Mouse (Mus musculus) kidney, postnatal 0 days (tissue): ENCODE results near the gene Ckm. TPM values are rescaled to one million over a fixed set of nuclear protein-coding genes. Genes with fewer than 3 reads are reported as not detected.

Source experiments
- ATAC-seq: fragments of 200-750 bp; cut with Nextera tagmentation; replicated peaks from 2 replicates; pipeline ENCODE4 v1.8.0; 2017; ENCODE audit warnings: low read depth, moderate number of reproducible peaks, moderate TSS enrichment, moderate library complexity; ENCODE audit not compliant: low FRiP score
- DNase-seq: peaks from one replicate; pipeline ENCODE4 v3.0.0-alpha.2; 2016; ENCODE audit warnings: low spot score
- H3K27ac ChIP-seq: fragments of 300-500 bp; sonication (generic); 2 replicates; pipeline ENCODE4 v1.5.1; 2014; ENCODE audit warnings: mild to moderate bottlenecking
- H3K27me3 ChIP-seq: fragments of 300-500 bp; sonication (generic); 2 replicates; pipeline ENCODE4 v1.6.1; 2014; ENCODE audit warnings: low read length, mixed read lengths; ENCODE audit not compliant: insufficient read depth
- H3K36me3 ChIP-seq: fragments of 300-500 bp; sonication (generic); 2 replicates; pipeline ENCODE4 v1.6.1; 2014; ENCODE audit warnings: low read length, mixed read lengths; ENCODE audit not compliant: insufficient read depth
- H3K4me1 ChIP-seq: fragments of 300-500 bp; sonication (generic); replicated peaks from 2 replicates; pipeline ENCODE4 v1.6.1; 2014; ENCODE audit warnings: antibody characterized with exemption, low read length, mixed read lengths; ENCODE audit not compliant: insufficient read depth
- H3K4me2 ChIP-seq: fragments of 300-500 bp; sonication (generic); 2 replicates; pipeline ENCODE4 v1.6.1; 2014; ENCODE audit warnings: mild to moderate bottlenecking, low read length, moderate library complexity, mixed read lengths
- H3K4me3 ChIP-seq: fragments of 300-500 bp; sonication (generic); replicated peaks from 2 replicates; pipeline ENCODE4 v1.5.1; 2014; ENCODE audit warnings: low read depth, low read length
- H3K9ac ChIP-seq: fragments of 300-500 bp; sonication (generic); 2 replicates; pipeline ENCODE4 v1.6.1; 2014; ENCODE audit warnings: low read depth, low read length
- H3K9me3 ChIP-seq: fragments of 300-500 bp; sonication (generic); replicated peaks from 2 replicates; pipeline ENCODE4 v1.6.1; 2016; ENCODE audit warnings: low read length, inconsistent platforms, mixed read lengths
- CTCF ChIP-seq: IDR thresholded peaks from 2 replicates; pipeline ENCODE4 v1.5.1; 2016; ENCODE audit warnings: antibody characterized with exemption, low read depth, mild to moderate bottlenecking, moderate library complexity
- WGBS: fragments of 180-500 bp; shearing (Covaris S2); extraction: QIAGEN DNeasy Blood & Tissue Kit; methylation state at CpG from one replicate; pipeline ENCODE4 v1.1.7; 2014; 5-methylcytosine and 5-hydroxymethylcytosine counted together
- polyA plus RNA-seq: library from polyadenylated mRNA; unstranded; fragments of >200 nt; fragmentation: Nextera tagmentation; extraction: Ambion mirVana; gene quantifications from 2 replicates; pipeline ENCODE4 v1.2.1, GENCODE M21; 2015

Gene Ckm
- polyA plus RNA-seq, 1 experiment from 2014 or later: 1.2 TPM

- H3K9ac ChIP-seq: no peak overlapping the region
- WGBS: 95% methylated on average over 2 of the region's 2 CpGs
- peaks cover 81% of the 10 kb centered on the region for H3K36me3 ChIP-seq
These were observed 27.9 kb downstream of the Ckm start for GRCm38 (mm10) chr7:19432475-19432874.

GRCm38 (mm10) chr7:19436276-19436675 lies 31.7 kb downstream of the Ckm start:
- Histone ChIP-seq H3K27ac (no peak overlapping the region), H3K27me3 (no peaks in the 10 kb centered on the region), H3K4me3 (no peak overlapping the region), H3K4me1 (no peaks in the 10 kb centered on the region), H3K9me3 (no peaks in the 10 kb centered on the region), H3K9ac (no peak overlapping the region), H3K4me2 (no peak overlapping the region), H3K36me3 (peaks cover 62% of the 10 kb centered on the region)
- TF ChIP-seq CTCF: no peak
- no peak for DNase-seq
- 100% methylated on average over 2 of the region's 2 CpGs for WGBS
- no peak for ATAC-seq

More at GRCm38 (mm10) chr7:19432475-19432874, 27.9 kb downstream of the Ckm start:
- TF ChIP-seq CTCF: peak; percentile 34; the same call in 1 of the 2 replicates
- Histone ChIP-seq H3K27ac (no peak overlapping the region), H3K4me2 (no peak overlapping the region), H3K9me3 (no peaks in the 10 kb centered on the region), H3K4me1 (no peaks in the 10 kb centered on the region), H3K4me3 (no peak overlapping the region), H3K27me3 (no peaks in the 10 kb centered on the region)
- no peak for ATAC-seq
- DNase-seq: no peak

- Histone ChIP-seq H3K4me3 (no peak overlapping the region), H3K4me1 (no peaks in the 10 kb centered on the region), H3K27ac (no peak overlapping the region), H3K4me2 (no peak overlapping the region), H3K9me3 (no peaks in the 10 kb centered on the region), H3K36me3 (peaks cover 54% of the 10 kb centered on the region), H3K27me3 (no peaks in the 10 kb centered on the region), H3K9ac (no peak overlapping the region)
- 85% methylated on average over 8 of the region's 9 CpGs for WGBS
- DNase-seq (no peak), ATAC-seq (no peak)
- no peak for TF ChIP-seq CTCF
These were observed 32.5 kb downstream of the Ckm start for GRCm38 (mm10) chr7:19437048-19437447.

GRCm38 (mm10) chr7:19441448-19442091 lies 37.0 kb downstream of the Ckm start:
- 0 out of 2 replicates have a peak overlapping the region, but pooled peaks have one; percentile 19 for H3K9ac ChIP-seq
- WGBS: 74% methylated on average over 9 of the region's 9 CpGs
- no peaks in the 10 kb centered on the region for H3K27me3 ChIP-seq
- H3K36me3 ChIP-seq: peaks cover 37% of the 10 kb centered on the region
- H3K4me1 ChIP-seq: no peaks in the 10 kb centered on the region
- no peaks in the 10 kb centered on the region for H3K9me3 ChIP-seq
- H3K4me3 ChIP-seq: no peak overlapping the region
- H3K27ac ChIP-seq: no peak overlapping the region
- DNase-seq: no peak
- no peak overlapping the region for H3K4me2 ChIP-seq
- TF ChIP-seq CTCF: no peak
- ATAC-seq: no peak

- WGBS: 35% methylated on average over 3 of the region's 3 CpGs
- Histone ChIP-seq H3K4me1 (no peaks in the 10 kb centered on the region), H3K27ac (no peak overlapping the region), H3K9me3 (no peaks in the 10 kb centered on the region), H3K9ac (no peak overlapping the region), H3K27me3 (no peaks in the 10 kb centered on the region), H3K4me2 (no peak overlapping the region), H3K4me3 (no peak overlapping the region), H3K36me3 (peaks cover 31% of the 10 kb centered on the region)
- DNase-seq (peak; percentile 89), ATAC-seq (peak; percentile 76)
- peak; percentile 94 for TF ChIP-seq CTCF
These were observed 38.8 kb downstream of the Ckm start for GRCm38 (mm10) chr7:19443344-19443743.

- Histone ChIP-seq H3K4me1 (no peaks in the 10 kb centered on the region), H3K27me3 (no peaks in the 10 kb centered on the region), H3K9me3 (no peaks in the 10 kb centered on the region), H3K36me3 (peaks cover 31% of the 10 kb centered on the region), H3K4me3 (no peak overlapping the region), H3K4me2 (no peak overlapping the region), H3K27ac (no peak overlapping the region), H3K9ac (no peak overlapping the region)
- WGBS: 68% methylated on average over 12 of the region's 12 CpGs
- ATAC-seq: no peak
- no peak for TF ChIP-seq CTCF
- DNase-seq: no peak
These were observed 40.2 kb downstream of the Ckm start for GRCm38 (mm10) chr7:19444801-19445200.

- no peaks in the 10 kb centered on the region for H3K4me1 ChIP-seq
- no peak for DNase-seq
- peaks cover 32% of the 10 kb centered on the region for H3K36me3 ChIP-seq
- H3K4me2 ChIP-seq: no peak overlapping the region
- H3K4me3 ChIP-seq: no peak overlapping the region
- WGBS: 97% methylated on average over 16 of the region's 16 CpGs
- H3K27me3 ChIP-seq: no peaks in the 10 kb centered on the region
- no peaks in the 10 kb centered on the region for H3K9me3 ChIP-seq
- no peak overlapping the region for H3K27ac ChIP-seq
- TF ChIP-seq CTCF: no peak
- no peak for ATAC-seq
- H3K9ac ChIP-seq: no peak overlapping the region
These were observed 43.1 kb downstream of the Ckm start for GRCm38 (mm10) chr7:19447689-19448088.
